Comparison of ENCODE assay signal across 27 mouse cellular contexts in the genomic region with DNA sequence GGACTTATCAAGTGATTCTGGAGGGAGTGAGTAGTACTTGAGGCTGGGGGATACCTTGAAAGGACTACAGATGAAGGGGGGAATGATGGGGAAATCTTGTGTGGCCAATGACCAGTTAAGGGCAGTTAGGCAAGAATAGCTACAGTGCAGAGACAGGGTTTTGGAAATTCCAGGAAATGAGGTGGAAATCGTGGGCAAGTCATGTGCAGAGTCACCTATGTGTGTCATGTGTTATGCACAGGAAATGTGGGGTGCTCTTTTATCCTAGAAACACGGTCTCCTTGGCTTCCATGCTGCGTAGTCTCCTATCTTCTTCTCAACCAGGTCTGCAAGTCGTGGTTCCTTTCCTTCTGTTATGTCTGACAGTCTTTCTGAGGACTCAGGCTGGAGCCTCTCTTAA. TPM values are rescaled to one million over a fixed set of nuclear protein-coding genes. Genes with fewer than 3 reads are reported as not detected.
"Had no signal": no experiment of that assay in that cellular context is flagged by ENCODE, and none has a peak within 500 bp of the region (broad histone marks: within the 10 kb centered on the region; RNA-seq: fewer than 3 reads in every experiment).

No protein-coding gene starts in this region.

- H3K36me3 ChIP-seq: heart, embryonic 10.5 days; heart, embryonic 12.5 days; hindbrain, embryonic 10.5 days; hindbrain, embryonic 12.5 days; intestine, embryonic 15.5 days; limb, embryonic 13.5 days; limb, embryonic 15.5 days; liver, embryonic 12.5 days had no signal

- H3K4me3 ChIP-seq: heart, embryonic 10.5 days; heart, embryonic 12.5 days; hindbrain, embryonic 10.5 days; hindbrain, embryonic 12.5 days; intestine, embryonic 15.5 days; layer of hippocampus, adult 2 months; limb, embryonic 13.5 days; limb, embryonic 15.5 days; liver, embryonic 12.5 days had no signal

- H3K4me1 ChIP-seq: hindbrain, embryonic 12.5 days; intestine, embryonic 15.5 days; limb, embryonic 15.5 days; liver, embryonic 12.5 days had no signal

- H3K9me3 ChIP-seq: heart, embryonic 10.5 days; heart, embryonic 12.5 days; hindbrain, embryonic 10.5 days; hindbrain, embryonic 12.5 days; intestine, embryonic 15.5 days; limb, embryonic 13.5 days; limb, embryonic 15.5 days; liver, embryonic 12.5 days had no signal

- DNase-seq: gastrocnemius, postnatal 14 days; gastrocnemius, postnatal 36 days; heart, adult 18-20 months; heart, postnatal 10 days; heart, postnatal 4 days; kidney, adult 18-20 months; kidney, adult 8-10 months; kidney, postnatal 10 days; kidney, postnatal 25 days; kidney, postnatal 4 days; layer of hippocampus, adult 9-11 months; layer of hippocampus, postnatal 36 days; left cerebral cortex, postnatal 4 days had no signal

- H3K27ac ChIP-seq: heart, embryonic 10.5 days; hindbrain, embryonic 10.5 days; hindbrain, embryonic 12.5 days; hindbrain, embryonic 14.5 days; intestine, embryonic 15.5 days; layer of hippocampus, adult 2 months; limb, embryonic 13.5 days; limb, embryonic 15.5 days; liver, embryonic 12.5 days; liver, embryonic 14.5 days had no signal

- ATAC-seq: hindbrain, embryonic 16.5 days; inflammation-experienced regulatory T-cells, adult 6 months; intestine, embryonic 15.5 days; intestine, postnatal 0 days; liver, embryonic 12.5 days had no signal

- H3K4me2 ChIP-seq: heart, embryonic 12.5 days; hindbrain, embryonic 12.5 days; hindbrain, embryonic 14.5 days; intestine, embryonic 15.5 days; limb, embryonic 13.5 days; limb, embryonic 15.5 days; liver, embryonic 12.5 days had no signal

- H3K27me3 ChIP-seq: heart, embryonic 12.5 days; intestine, embryonic 15.5 days; limb, embryonic 13.5 days; limb, embryonic 15.5 days; liver, embryonic 12.5 days had no signal

- H3K9ac ChIP-seq: heart, embryonic 12.5 days; hindbrain, embryonic 12.5 days; hindbrain, embryonic 14.5 days; intestine, embryonic 15.5 days; limb, embryonic 13.5 days; limb, embryonic 15.5 days; liver, embryonic 12.5 days; liver, embryonic 14.5 days had no signal

RNA-seq across cellular contexts. Expression of gene Hsd11b1, which starts 15.6 kb away (rescaled TPM):
- polyA plus RNA-seq: hindbrain, embryonic 10.5 days; hindbrain, embryonic 14.5 days had no signal
